ENCODE assay signal across 14 mouse cellular contexts in the genomic region with DNA sequence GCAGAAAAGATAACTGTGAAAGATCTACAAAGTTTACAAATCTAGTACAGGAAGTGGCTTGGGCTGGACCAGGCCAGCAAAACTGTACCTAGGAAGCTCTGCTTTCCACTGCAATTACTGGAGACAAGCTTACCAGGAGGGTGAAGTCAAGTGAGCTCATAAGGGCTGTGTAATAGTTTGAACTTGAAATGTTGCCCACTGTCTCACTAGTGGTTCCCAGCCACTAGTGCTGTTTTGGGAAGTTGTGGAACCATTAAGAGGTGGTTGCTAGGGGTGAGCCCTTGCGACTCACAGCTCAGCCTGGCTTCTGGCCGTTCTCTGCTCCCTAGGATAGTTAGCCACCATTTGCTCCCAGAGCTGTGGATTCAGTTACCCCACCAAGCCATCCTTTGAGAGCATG.
"Had no signal": no experiment of that assay in that cellular context is flagged by ENCODE, and none has a peak within 500 bp of the region (broad histone marks: within the 10 kb centered on the region; RNA-seq: fewer than 3 reads in every experiment).

No protein-coding gene starts in this region.

- ATAC-seq: midbrain, embryonic 13.5 days; midbrain, embryonic 15.5 days had no signal

- DNase-seq: lung, adult 18-20 months; lung, embryonic 14.5 days; lung, postnatal 14 days; lung, postnatal 4 days; retina, postnatal 1 day; right cerebral cortex, adult 18-20 months; right cerebral cortex, postnatal 25 days; right cerebral cortex, postnatal 4 days; spleen, adult 18-20 months; thymus, adult 18-20 months; thymus, postnatal 14 days; thymus, postnatal 36 days had no signal
